Comparison of ENCODE assay signal across 32 mouse cellular contexts in the genomic region with DNA sequence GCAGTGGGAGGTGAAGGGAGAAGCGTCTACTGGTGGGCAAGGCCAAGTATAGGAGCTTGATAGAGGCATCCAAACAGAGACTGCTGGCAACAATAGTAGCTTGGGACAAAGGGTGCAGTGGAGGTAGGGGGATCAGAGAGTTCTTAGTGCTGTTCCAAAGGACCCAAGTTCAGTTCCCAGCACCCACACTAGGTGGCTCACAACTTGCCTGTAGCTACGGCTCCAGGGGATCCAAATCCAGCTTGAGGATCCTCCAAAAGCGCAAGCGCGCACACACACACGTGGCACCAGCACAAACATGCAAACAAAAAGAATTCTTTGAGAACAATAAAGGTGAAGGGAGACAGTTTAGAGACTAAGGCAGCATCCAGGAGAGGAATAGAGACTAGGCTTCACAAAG. TPM values are rescaled to one million over a fixed set of nuclear protein-coding genes. Genes with fewer than 3 reads are reported as not detected.
DNase-seq lines count a peak whose midpoint lies in the region; TF ChIP-seq lines count a peak whose summit lies in the region.
"Had no signal": no experiment of that assay in that cellular context is flagged by ENCODE, and none has a peak within 500 bp of the region (broad histone marks: within the 10 kb centered on the region; RNA-seq: fewer than 3 reads in every experiment).

No protein-coding gene starts in this region.

- in situ Hi-C loops in CH12.LX (cut with MboI; ENCODE audit: low pct_ligation_motif_present, low pct_unique_long_range_greater_than_20kb, low sequenced_read_pairs) = loop anchor here (5.0 kb wide), 1 partner anchor 33 kb away; no protein-coding TSS in a partner anchor

- peak; percentile 13; the same call in 1 of the 2 replicates for TF ChIP-seq CTCF in heart, adult 2 months (IDR thresholded peaks at IDR 0.05)
- 0 out of 2 replicates have a peak, but pooled peaks have one; percentile 5 for TF ChIP-seq CTCF in liver, adult 2 months (IDR thresholded peaks at IDR 0.05; ENCODE audit: low read depth, low read length)
- peak in 1 of 2 experiments; percentile 18; a peak in 1 of 4 replicates for TF ChIP-seq CTCF in CH12.LX (conservative IDR thresholded peaks at IDR 0.05 in 1 of 2, IDR thresholded peaks at IDR 0.05 in 1 of 2; ENCODE audit: low read depth in 2 of 2, low read length in 2 of 2)

- intact Hi-C loops in heart, adult 2 months (cut with DNase I) = no loop called here

- dilution Hi-C loops in CH12.LX (cut with MboI; ENCODE audit: extremely low pct_ligation_motif_present, extremely low pct_unique_long_range_greater_than_20kb, low sequenced_read_pairs) = no loop called here

- DNase-seq in heart, adult 2 months = no peak
- DNase-seq in heart, adult 18-20 months = no peak
- no peak for DNase-seq in liver, adult 2 months (ENCODE audit: extremely low read depth, low read depth, low spot score)
- DNase-seq in liver = no peak
- no peak for DNase-seq in CH12.LX (ENCODE audit: extremely low read depth)
- DNase-seq in R1 (ENCODE audit: low read depth, low spot score) = peak; percentile 80
- no peak for DNase-seq in limb, embryonic 10.5 days (ENCODE audit: low spot score)
- DNase-seq in frontal cortex, postnatal 25 days (ENCODE audit: low spot score in 2 of 2) = no peak
- DNase-seq: adrenal gland, adult 2 months; adrenal gland, postnatal 36 days; cerebellum, adult 18-20 months; cerebellum, postnatal 14 days; gastrocnemius, postnatal 14 days; heart, postnatal 36 days; kidney, adult 11 months; kidney, postnatal 36 days; layer of hippocampus, postnatal 36 days; liver, embryonic 13.5 days; lung, adult 2 months; lung, postnatal 14 days; right cerebral cortex, postnatal 14 days had no signal

- H3K27me3 ChIP-seq in heart, adult 2 months (ENCODE audit: control insufficient read depth, insufficient read depth, low read length) = no peaks in the 10 kb centered on the region
- H3K27me3 ChIP-seq in liver, adult 2 months (ENCODE audit: control insufficient read depth, insufficient read depth, low read length) = no peaks in the 10 kb centered on the region
- no peaks in the 10 kb centered on the region for H3K27me3 ChIP-seq in CH12.LX (replicated peaks)
- no peaks in the 10 kb centered on the region for H3K27me3 ChIP-seq in limb, embryonic 10.5 days (ENCODE audit: low read depth, poor library complexity, severe bottlenecking)
- H3K27me3 ChIP-seq: hindbrain, embryonic 13.5 days; kidney, embryonic 15.5 days; limb, embryonic 12.5 days; liver, embryonic 13.5 days; midbrain, embryonic 12.5 days; neural tube, embryonic 13.5 days; Patski had no signal

- H3K4me1 ChIP-seq in heart, adult 2 months (ENCODE audit: control insufficient read depth, insufficient read depth, low read length) = peaks cover 6% of the 10 kb centered on the region
- peaks cover under 1% of the 10 kb centered on the region; the same call in 1 of the 2 replicates for H3K4me1 ChIP-seq in liver, adult 2 months (ENCODE audit: control insufficient read depth, insufficient read depth, low read length)
- H3K4me1 ChIP-seq in CH12.LX (ENCODE audit: control insufficient read depth in 1 of 2, insufficient read depth in 2 of 2) = peaks cover 6 to 11% of the 10 kb centered on the region in 2 experiments
- H3K4me1 ChIP-seq in limb, embryonic 10.5 days = peaks cover 11% of the 10 kb centered on the region

- 0 out of 2 replicates have a peak, but pooled peaks cover 4% of the 10 kb centered on the region for H3K36me3 ChIP-seq in heart, adult 2 months (ENCODE audit: control insufficient read depth, insufficient read depth, low read length)
- peaks cover 4% of the 10 kb centered on the region; the same call in 1 of the 2 replicates for H3K36me3 ChIP-seq in liver, adult 2 months (ENCODE audit: control insufficient read depth, insufficient read depth, low read length)
- peaks cover 61 to 86% of the 10 kb centered on the region in 2 experiments for H3K36me3 ChIP-seq in CH12.LX (replicated peaks in 1 of 2; ENCODE audit: control insufficient read depth in 1 of 2, insufficient read depth in 1 of 2, low read length in 1 of 2)
- H3K36me3 ChIP-seq in limb, embryonic 10.5 days = peaks cover 81% of the 10 kb centered on the region

- H3K27ac ChIP-seq in heart, adult 2 months = no peak overlapping the region
- no peak overlapping the region for H3K27ac ChIP-seq in liver, adult 2 months (replicated peaks; ENCODE audit: insufficient read depth, low read depth, low read length)
- H3K27ac ChIP-seq in CH12.LX (ENCODE audit: insufficient read depth, low read depth) = no peak overlapping the region
- H3K27ac ChIP-seq in limb, embryonic 10.5 days = no peak overlapping the region
- H3K27ac ChIP-seq: hindbrain, embryonic 13.5 days; kidney, embryonic 15.5 days; liver, embryonic 13.5 days; midbrain, embryonic 12.5 days; neural tube, embryonic 13.5 days had no signal

- no peak for TF ChIP-seq EP300 in heart, adult 2 months (IDR thresholded peaks at IDR 0.05; ENCODE audit: insufficient read depth, low read depth, low read length)
- TF ChIP-seq EP300 in CH12.LX (IDR thresholded peaks at IDR 0.05; ENCODE audit: low read length) = no peak

- no peak for TF ChIP-seq POLR2A in heart, adult 2 months (IDR thresholded peaks at IDR 0.05; ENCODE audit: insufficient read depth, low read depth, low read length)
- TF ChIP-seq POLR2A in liver, adult 2 months (IDR thresholded peaks at IDR 0.05; ENCODE audit: extremely low read depth, insufficient read depth, low read length) = no peak
- TF ChIP-seq POLR2A in CH12.LX (IDR thresholded peaks at IDR 0.05; ENCODE audit: low read depth, low read length) = no peak

- no peak overlapping the region for H3K4me3 ChIP-seq in heart, adult 2 months
- no peak overlapping the region for H3K4me3 ChIP-seq in liver, adult 2 months (ENCODE audit: insufficient read depth, low read depth, low read length)
- H3K4me3 ChIP-seq in CH12.LX (replicated peaks in 1 of 3; ENCODE audit: low read depth in 2 of 3, low read length in 2 of 3, poor library complexity in 1 of 3) = no peak overlapping the region
- no peak overlapping the region for H3K4me3 ChIP-seq in limb, embryonic 10.5 days
- H3K4me3 ChIP-seq: erythroblast, embryonic 14.5 days; hindbrain, embryonic 13.5 days; kidney, embryonic 15.5 days; limb, embryonic 12.5 days; liver, embryonic 13.5 days; midbrain, embryonic 12.5 days; neural tube, embryonic 13.5 days had no signal

- H3K79me2 ChIP-seq in heart, adult 2 months (replicated peaks; ENCODE audit: control insufficient read depth, insufficient read depth, low read length) = no peaks in the 10 kb centered on the region
- H3K79me2 ChIP-seq in liver, adult 2 months (ENCODE audit: control insufficient read depth, insufficient read depth, low read length) = no peaks in the 10 kb centered on the region
- H3K79me2 ChIP-seq in CH12.LX (replicated peaks; ENCODE audit: control insufficient read depth, extremely low read depth, insufficient read depth, poor library complexity, severe bottlenecking) = no peaks in the 10 kb centered on the region

- H3K9me3 ChIP-seq in CH12.LX (replicated peaks; ENCODE audit: low read length) = no peaks in the 10 kb centered on the region
- H3K9me3 ChIP-seq in limb, embryonic 10.5 days (replicated peaks) = no peaks in the 10 kb centered on the region
- H3K9me3 ChIP-seq: G1E; hindbrain, embryonic 13.5 days; kidney, embryonic 15.5 days; limb, embryonic 12.5 days; liver, embryonic 13.5 days; midbrain, embryonic 12.5 days; neural tube, embryonic 13.5 days had no signal

- TF ChIP-seq RAD21 in CH12.LX (IDR thresholded peaks at IDR 0.05; ENCODE audit: low read depth, low read length) = no peak

- H3K4me2 ChIP-seq in CH12.LX (ENCODE audit: insufficient read depth, low read depth, poor library complexity, severe bottlenecking) = no peak overlapping the region
- H3K4me2 ChIP-seq: heart, embryonic 11.5 days; hindbrain, embryonic 13.5 days; kidney, embryonic 15.5 days; limb, embryonic 12.5 days; liver, embryonic 13.5 days; midbrain, embryonic 12.5 days; neural tube, embryonic 13.5 days had no signal

- H3K9ac ChIP-seq in heart, adult 2 months (ENCODE audit: low read depth, low read length) = no peak overlapping the region
- no peak overlapping the region for H3K9ac ChIP-seq in liver, adult 2 months (ENCODE audit: low read depth, low read length)
- no peak overlapping the region for H3K9ac ChIP-seq in CH12.LX (ENCODE audit: insufficient read depth, low read depth)
- H3K9ac ChIP-seq: hindbrain, embryonic 13.5 days; kidney, embryonic 15.5 days; limb, embryonic 12.5 days; liver, embryonic 13.5 days; midbrain, embryonic 12.5 days; neural tube, embryonic 13.5 days had no signal

- WGBS in heart, adult 2 months = 86% methylated on average over 6 of the region's 6 CpGs
- 88% methylated on average over 6 of the region's 6 CpGs for WGBS in liver, adult 2 months
- WGBS in limb, embryonic 10.5 days = 88% methylated on average over 6 of the region's 6 CpGs

RNA-seq across cellular contexts. Expression of a gene that starts 6.0 kb away (rescaled TPM):
- 10 to 100 TPM; 21.1 to 22.3 TPM for total RNA-seq in heart, adult 2 months (2021)
- 57.3 and 58.6 TPM in 2 replicates for polyA plus RNA-seq in heart, adult 2 months (2012; rRNA removed)
- 10 to 100 TPM; 20.0 to 26.2 TPM for total RNA-seq in heart, adult 18-20 months (2021)
- total RNA-seq in liver, adult 2 months (2014; rRNA removed) = 4.3 and 6.8 TPM in 2 replicates
- 13.1 and 17.5 TPM in 2 replicates for polyA plus RNA-seq in liver, adult 2 months (2012; rRNA removed)
- total RNA-seq in CH12.LX (2012; rRNA removed) (7.5 and 8.4 TPM in 2 replicates), CH12.LX (2014; rRNA removed) (3.5 and 4.3 TPM in 2 replicates)
- 7.2 and 8.1 TPM in 2 replicates for polyA plus RNA-seq in CH12.LX (2012; ENCODE audit: insufficient read length, low read depth)
- polyA plus RNA-seq in limb, embryonic 10.5 days (2016; fragmentation: Nextera tagmentation; extraction: Ambion mirVana) = 18.1 and 31.6 TPM in 2 replicates

RNA-seq across cellular contexts. Expression of a gene that starts 10.4 kb away (rescaled TPM):
- total RNA-seq in heart, adult 2 months (2021) = 100 to 1,000 TPM; 216 to 252 TPM
- 112 and 141 TPM in 2 replicates for polyA plus RNA-seq in heart, adult 2 months (2012; rRNA removed)
- total RNA-seq in heart, adult 18-20 months (2021) = 100 to 1,000 TPM; 231 to 257 TPM
- 147 and 190 TPM in 2 replicates for total RNA-seq in liver, adult 2 months (2014; rRNA removed)
- polyA plus RNA-seq in liver, adult 2 months (2012; rRNA removed) = 69.4 and 71.4 TPM in 2 replicates
- 214 and 283 TPM in 2 replicates for total RNA-seq in CH12.LX (2012; rRNA removed)
- 242 and 257 TPM in 2 replicates for total RNA-seq in CH12.LX (2014; rRNA removed)
- 284 and 353 TPM in 2 replicates for polyA plus RNA-seq in CH12.LX (2012; ENCODE audit: insufficient read length, low read depth)
- 359 and 373 TPM in 2 replicates for polyA plus RNA-seq in limb, embryonic 10.5 days (2016; fragmentation: Nextera tagmentation; extraction: Ambion mirVana)

RNA-seq across cellular contexts. Expression of a gene that starts 18.0 kb away (rescaled TPM):
- 1 to 10 TPM; 3.7 to 6.2 TPM for total RNA-seq in heart, adult 2 months (2021)
- 10.2 and 17.2 TPM in 2 replicates for polyA plus RNA-seq in heart, adult 2 months (2012; rRNA removed)
- total RNA-seq in heart, adult 18-20 months (2021) = 1 to 10 TPM; 4.0 to 5.0 TPM
- 3.7 and 4.8 TPM in 2 replicates for total RNA-seq in liver, adult 2 months (2014; rRNA removed)
- 9.5 and 16.5 TPM in 2 replicates for polyA plus RNA-seq in liver, adult 2 months (2012; rRNA removed)
- total RNA-seq in CH12.LX (2012; rRNA removed) (22.7 and 24.7 TPM in 2 replicates), CH12.LX (2014; rRNA removed) (29.7 and 42.6 TPM in 2 replicates)
- 35.2 and 45.7 TPM in 2 replicates for polyA plus RNA-seq in CH12.LX (2012; ENCODE audit: insufficient read length, low read depth)
- polyA plus RNA-seq in limb, embryonic 10.5 days (2016; fragmentation: Nextera tagmentation; extraction: Ambion mirVana) = 2.0 and 2.6 TPM in 2 replicates

RNA-seq across cellular contexts. Expression of a gene that starts 28.8 kb away (rescaled TPM):
- 10 to 100 TPM; 15.9 to 16.8 TPM for total RNA-seq in heart, adult 2 months (2021)
- 19.3 and 22.0 TPM in 2 replicates for polyA plus RNA-seq in heart, adult 2 months (2012; rRNA removed)
- 10 to 100 TPM; 17.6 to 18.5 TPM for total RNA-seq in heart, adult 18-20 months (2021)
- 0.07 TPM in 1 of 2 replicates, not detected in the other for total RNA-seq in liver, adult 2 months (2014; rRNA removed)
- polyA plus RNA-seq in liver, adult 2 months (2012; rRNA removed) = 0.09 TPM in 1 of 2 replicates, not detected in the other
- 0.08 TPM in 1 of 2 replicates, not detected in the other for total RNA-seq in CH12.LX (2012; rRNA removed)
- 0.15 TPM in 1 of 2 replicates, not detected in the other for total RNA-seq in CH12.LX (2014; rRNA removed)
- polyA plus RNA-seq in CH12.LX (2012; ENCODE audit: insufficient read length, low read depth) = 0.40 TPM in 1 of 2 replicates, not detected in the other
- polyA plus RNA-seq in limb, embryonic 10.5 days (2016; fragmentation: Nextera tagmentation; extraction: Ambion mirVana) = 0.30 and 1.4 TPM in 2 replicates
- polyA plus RNA-seq: erythroblast, embryonic 14.5 days had no signal

RNA-seq across cellular contexts. Expression of a gene that starts 53.7 kb away (rescaled TPM):
- total RNA-seq in heart, adult 2 months (2021) = 1,000 to 10,000 TPM; 1,229 to 1,417 TPM
- polyA plus RNA-seq in heart, adult 2 months (2012; rRNA removed) = 1,378 and 1,771 TPM in 2 replicates
- 1,000 to 10,000 TPM; 1,572 to 1,905 TPM for total RNA-seq in heart, adult 18-20 months (2021)
- total RNA-seq in liver, adult 2 months (2014; rRNA removed) = 0.07 TPM in 1 of 2 replicates, not detected in the other
- polyA plus RNA-seq in liver, adult 2 months (2012; rRNA removed) = 0.01 and 0.04 TPM in 2 replicates
- 0.04 TPM in 2 replicates for total RNA-seq in CH12.LX (2012; rRNA removed)
- total RNA-seq in CH12.LX (2014; rRNA removed) = 0.07 and 0.15 TPM in 2 replicates
- polyA plus RNA-seq in CH12.LX (2012; ENCODE audit: insufficient read length, low read depth) = 0.27 TPM in 2 replicates
- 0.44 and 0.49 TPM in 2 replicates for polyA plus RNA-seq in limb, embryonic 10.5 days (2016; fragmentation: Nextera tagmentation; extraction: Ambion mirVana)
- total RNA-seq: adrenal gland, postnatal 36 days; G1E; megakaryocyte progenitor cell, adult 5-6 weeks had no signal
- polyA plus RNA-seq: adrenal gland, adult 2 months; erythroblast, embryonic 14.5 days; forebrain, embryonic 11.5 days; G1E; Patski had no signal
